Mouse (Mus musculus) lung, embryonic 16.5 days (tissue): ENCODE measurements around the gene Zmym4. TPM values are rescaled to one million over a fixed set of nuclear protein-coding genes. Genes with fewer than 3 reads are reported as not detected.

Source experiments
- ATAC-seq: fragments of 200-750 bp; cut with Nextera tagmentation; 2 replicates; pipeline ENCODE4 v1.8.0; 2017; ENCODE audit warnings: low read depth, mild to moderate bottlenecking, moderate library complexity
- H3K27ac ChIP-seq: fragments of 300-500 bp; sonication (generic); 2 replicates; pipeline ENCODE4 v1.5.1; 2014; ENCODE audit warnings: mild to moderate bottlenecking, control low read depth, low read length
- H3K27me3 ChIP-seq: fragments of 300-500 bp; sonication (generic); 2 replicates; pipeline ENCODE4 v1.6.1; 2014; ENCODE audit warnings: low read depth, low read length, mixed read lengths; ENCODE audit not compliant: control insufficient read depth, insufficient read depth
- H3K36me3 ChIP-seq: fragments of 300-500 bp; sonication (generic); 2 replicates; pipeline ENCODE4 v1.6.1; 2014; ENCODE audit warnings: low read length; ENCODE audit not compliant: control insufficient read depth, insufficient read depth
- H3K4me1 ChIP-seq: fragments of 300-500 bp; sonication (generic); replicated peaks from 2 replicates; pipeline ENCODE4 v1.6.1; 2014; ENCODE audit warnings: low read length, mixed read lengths; ENCODE audit not compliant: control insufficient read depth, insufficient read depth
- H3K4me2 ChIP-seq: fragments of 300-500 bp; sonication (generic); 2 replicates; pipeline ENCODE4 v1.6.1; 2014; ENCODE audit warnings: low read depth, low read length, control low read depth
- H3K4me3 ChIP-seq: fragments of 300-500 bp; sonication (generic); 2 replicates; pipeline ENCODE4 v1.5.1; 2014; ENCODE audit warnings: mild to moderate bottlenecking, low read length, control low read depth
- H3K9ac ChIP-seq: fragments of 300-500 bp; sonication (generic); 2 replicates; pipeline ENCODE4 v1.6.1; 2014; ENCODE audit warnings: low read length, control low read depth
- H3K9me3 ChIP-seq: fragments of 300-500 bp; sonication (generic); 2 replicates; pipeline ENCODE4 v1.6.1; 2016; ENCODE audit warnings: low read length; ENCODE audit not compliant: control insufficient read depth
- WGBS: fragments of 180-500 bp; shearing (Covaris S2); extraction: QIAGEN DNeasy Blood & Tissue Kit; methylation state at CpG from one replicate; pipeline ENCODE4 v1.1.7; 2014; 5-methylcytosine and 5-hydroxymethylcytosine counted together
- polyA plus RNA-seq: library from polyadenylated mRNA; unstranded; fragments of >200 nt; fragmentation: Nextera tagmentation; extraction: Ambion mirVana; gene quantifications from 2 replicates; pipeline ENCODE4 v1.2.1, GENCODE M21; 2015

Gene Zmym4
- polyA plus RNA-seq, 1 experiment from 2014 or later: 16.4 TPM

DNA sequence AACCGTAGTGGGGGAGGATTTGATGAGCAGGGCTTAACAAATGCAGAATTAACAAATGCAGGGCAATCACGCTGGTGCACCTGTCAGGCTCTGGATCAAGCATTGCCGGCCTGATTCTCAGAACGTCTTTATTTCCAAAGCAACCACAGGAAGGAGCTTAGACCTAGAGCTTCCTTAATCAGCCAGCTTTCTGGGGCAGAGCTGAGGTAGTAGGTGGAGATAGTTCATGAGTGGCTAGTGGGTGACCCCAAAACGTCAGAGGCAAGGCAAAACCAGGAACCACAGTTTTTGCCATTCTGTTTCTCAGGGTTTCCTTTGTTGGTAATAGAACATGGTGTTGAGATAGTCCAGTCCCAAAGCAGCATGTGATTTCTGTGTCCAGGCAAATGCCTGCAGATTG, 153.1 kb downstream of the Zmym4 start:
- no peak overlapping the region for H3K4me2 ChIP-seq
- no peak overlapping the region for H3K4me3 ChIP-seq
- peaks cover 2% of the 10 kb centered on the region for H3K36me3 ChIP-seq
- 70% methylated on average over 5 of the region's 5 CpGs for WGBS
- no peaks in the 10 kb centered on the region for H3K27me3 ChIP-seq
- ATAC-seq: no peak
- no peak overlapping the region for H3K9ac ChIP-seq
- no peaks in the 10 kb centered on the region for H3K4me1 ChIP-seq
- no peak overlapping the region for H3K27ac ChIP-seq
- no peaks in the 10 kb centered on the region for H3K9me3 ChIP-seq

DNA sequence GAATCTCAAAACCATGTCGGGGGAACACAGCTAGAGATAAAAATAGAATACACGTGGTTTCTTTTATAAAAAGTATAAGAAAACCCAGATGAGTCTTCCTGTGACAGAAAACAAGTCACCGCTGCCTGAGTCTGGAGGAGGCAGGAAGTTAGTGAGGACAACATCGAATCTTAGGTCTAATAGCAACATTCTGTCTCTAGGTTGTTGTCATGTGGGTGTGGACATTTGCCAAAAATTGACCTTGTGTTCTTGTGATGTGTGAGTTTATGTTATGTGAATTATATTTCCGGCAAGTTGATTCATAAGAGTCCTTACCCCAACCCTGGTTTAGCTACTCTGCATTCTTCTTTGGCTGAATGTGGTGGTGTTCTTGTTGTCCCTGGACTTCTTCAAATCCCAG, 154.7 kb downstream of the Zmym4 start:
- ATAC-seq: no peak
- no peak overlapping the region for H3K4me2 ChIP-seq
- WGBS: 62% methylated on average over 5 of the region's 5 CpGs
- no peak overlapping the region for H3K4me3 ChIP-seq
- H3K27ac ChIP-seq: no peak overlapping the region
- H3K27me3 ChIP-seq: no peaks in the 10 kb centered on the region
- no peak overlapping the region for H3K9ac ChIP-seq
- H3K4me1 ChIP-seq: no peaks in the 10 kb centered on the region
- H3K36me3 ChIP-seq: peaks cover 2% of the 10 kb centered on the region; the same call in 1 of the 2 replicates
- H3K9me3 ChIP-seq: no peaks in the 10 kb centered on the region

Other genes starting within 250 kb of the Zmym4 start
- 0.09 TPM in 1 of 2 replicates, not detected in the other for gene Tfap2e, start 231.9 kb downstream of the Zmym4 start, polyA plus RNA-seq
- 24.5 and 26.7 TPM in 2 replicates for gene Ncdn, start 214.7 kb downstream of the Zmym4 start, polyA plus RNA-seq
- 24.2 and 26.2 TPM in 2 replicates for gene AU040320, start 214.6 kb downstream of the Zmym4 start, polyA plus RNA-seq
- 67.1 and 68.2 TPM in 2 replicates for gene Sfpq, start 53.2 kb upstream of the Zmym4 start, polyA plus RNA-seq
- 19.1 and 19.3 TPM in 2 replicates for gene Zmym1, start 93.0 kb upstream of the Zmym4 start, polyA plus RNA-seq
- gene Zmym6, start 109.2 kb upstream of the Zmym4 start, polyA plus RNA-seq: 14.4 and 18.2 TPM in 2 replicates
- 21.0 and 22.7 TPM in 2 replicates for gene Tmem35b, start 155.6 kb upstream of the Zmym4 start, polyA plus RNA-seq
- 0.38 and 0.41 TPM in 2 replicates for gene Dlgap3, start 201.1 kb upstream of the Zmym4 start, polyA plus RNA-seq